Mouse (Mus musculus) myocyte (in vitro differentiated cells): Measurements from ENCODE around the gene Naa15.

Source experiments
- CEBPB ChIP-seq: IDR thresholded peaks from 2 replicates; pipeline ENCODE4 v1.6.1; 2011; ENCODE audit warnings: mild to moderate bottlenecking, moderate library complexity; ENCODE audit not compliant: poor library complexity, insufficient read depth, severe bottlenecking
- E2F4 ChIP-seq: IDR thresholded peaks from one replicate; pipeline ENCODE4 v1.6.1; 2011; ENCODE audit warnings: mild to moderate bottlenecking, control low read depth, moderate library complexity; ENCODE audit not compliant: insufficient read depth
- MAX ChIP-seq: IDR thresholded peaks from one replicate; pipeline ENCODE4 v1.6.1; 2011; ENCODE audit warnings: low read depth, mild to moderate bottlenecking, control low read depth
- MYOD1 ChIP-seq, 3 experiments: IDR thresholded peaks; one replicate each; pipeline ENCODE4 v1.6.1; 2011; ENCODE audit warnings: control low read depth in 2 of 3, low read depth in 2 of 3, mild to moderate bottlenecking in 2 of 3, moderate library complexity in 1 of 3; ENCODE audit not compliant: insufficient read length in 2 of 3, control insufficient read depth in 1 of 3
- MYOG ChIP-seq, 3 experiments: IDR thresholded peaks; one replicate each; pipeline ENCODE4 v1.6.1; 2011; ENCODE audit warnings: control low read depth in 2 of 3, low read depth in 2 of 3, mild to moderate bottlenecking in 2 of 3; ENCODE audit not compliant: insufficient read length in 2 of 3, control insufficient read depth in 1 of 3, insufficient read depth in 1 of 3
- POLR2A ChIP-seq: IDR thresholded peaks from one replicate; pipeline ENCODE4 v1.6.1; 2011; ENCODE audit warnings: low read depth, mild to moderate bottlenecking, control low read depth, moderate library complexity; ENCODE audit not compliant: insufficient read length
- POLR2AphosphoS2 ChIP-seq: IDR thresholded peaks from one replicate; pipeline ENCODE4 v1.6.1; 2011; ENCODE audit warnings: low read depth, control low read depth; ENCODE audit not compliant: insufficient read length
- REST ChIP-seq: IDR thresholded peaks from one replicate; pipeline ENCODE4 v1.6.1; 2011; ENCODE audit warnings: mild to moderate bottlenecking, control low read depth, moderate library complexity; ENCODE audit not compliant: insufficient read depth, insufficient read length
- TCF12 ChIP-seq: IDR thresholded peaks from one replicate; pipeline ENCODE4 v1.6.1; 2011; ENCODE audit warnings: mild to moderate bottlenecking, control low read depth; ENCODE audit not compliant: poor library complexity, insufficient read depth, severe bottlenecking
- TCF3 ChIP-seq: IDR thresholded peaks from one replicate; pipeline ENCODE4 v1.6.1; 2011; ENCODE audit warnings: low read depth, control low read depth; ENCODE audit not compliant: insufficient read length
- USF1 ChIP-seq: IDR thresholded peaks from one replicate; pipeline ENCODE4 v1.6.1; 2011; ENCODE audit warnings: low read depth, mild to moderate bottlenecking, control low read depth, moderate library complexity

GRCm38 (mm10) chr3:51398667-51399066 lies 16.3 kb upstream of the Naa15 start:
- TF ChIP-seq TCF3 (no peak), POLR2A (no peak), USF1 (no peak), TCF12 (no peak), POLR2AphosphoS2 (no peak), MYOG (IDR thresholded peaks at IDR 0.05; ENCODE audit: control insufficient read depth in 1 of 3, insufficient read depth in 1 of 3, insufficient read length in 2 of 3, low read depth in 2 of 3) (no peak), E2F4 (no peak), MAX (no peak), CEBPB (no peak), MYOD1 (IDR thresholded peaks at IDR 0.05; ENCODE audit: control insufficient read depth in 1 of 3, insufficient read length in 2 of 3, low read depth in 2 of 3) (no peak), REST (no peak)
